Mouse (Mus musculus): ENCODE measurements around the gene Neurl1a. TPM values are rescaled to one million over a fixed set of nuclear protein-coding genes. Genes with fewer than 3 reads are reported as not detected.
A peak's percentile ranks its signal among the peaks of the same experiment; 100 is the strongest.

Neurl1a gene
- polyA plus RNA-seq, 1 experiment from 2014 or later: 15.4 TPM

DNA sequence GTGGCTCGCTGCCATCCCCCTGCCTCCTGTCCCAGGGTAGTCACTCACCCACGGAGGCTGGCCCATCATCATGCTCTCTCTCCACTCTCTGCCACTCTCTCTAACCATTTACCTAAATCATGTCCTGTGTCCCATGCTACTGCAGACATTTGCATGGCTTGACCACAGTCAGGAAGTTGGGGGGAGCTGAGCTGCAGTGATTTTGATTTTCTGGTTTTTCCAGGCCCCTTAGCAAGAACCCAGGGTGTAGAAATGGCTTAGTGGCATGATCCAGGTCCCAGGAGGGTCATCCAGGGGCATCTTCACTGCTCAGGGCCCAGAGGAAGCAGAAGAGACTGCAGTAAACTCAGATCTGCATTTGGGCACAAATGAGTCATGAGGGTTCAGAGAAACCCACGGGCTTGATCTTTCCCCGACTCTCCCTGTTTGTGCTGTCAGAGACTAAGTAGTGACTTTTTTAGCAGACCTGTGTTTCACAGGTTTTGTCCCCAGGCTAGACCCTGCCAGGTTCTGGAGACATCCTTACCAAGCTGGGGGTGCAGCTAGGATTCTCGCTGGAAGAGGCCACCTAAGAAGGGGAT is 30.3 kb upstream of the Neurl1a start:
- no peak overlapping the region for H3K9ac ChIP-seq (replicated peaks)
- H3K4me3 ChIP-seq (replicated peaks): no peak overlapping the region
- H3K4me1 ChIP-seq: peaks cover 8% of the 10 kb centered on the region; the same call in 1 of the 2 replicates
- H3K27me3 ChIP-seq (replicated peaks): no peaks in the 10 kb centered on the region
- ATAC-seq (ENCODE audit: low FRiP score): no peak
- H3K27ac ChIP-seq (replicated peaks): no peak overlapping the region
- 80% methylated on average over 5 of the region's 5 CpGs for WGBS
- no peaks in the 10 kb centered on the region for H3K36me3 ChIP-seq
- no peaks in the 10 kb centered on the region for H3K9me3 ChIP-seq (replicated peaks)
- H3K4me2 ChIP-seq: no peak overlapping the region

DNA sequence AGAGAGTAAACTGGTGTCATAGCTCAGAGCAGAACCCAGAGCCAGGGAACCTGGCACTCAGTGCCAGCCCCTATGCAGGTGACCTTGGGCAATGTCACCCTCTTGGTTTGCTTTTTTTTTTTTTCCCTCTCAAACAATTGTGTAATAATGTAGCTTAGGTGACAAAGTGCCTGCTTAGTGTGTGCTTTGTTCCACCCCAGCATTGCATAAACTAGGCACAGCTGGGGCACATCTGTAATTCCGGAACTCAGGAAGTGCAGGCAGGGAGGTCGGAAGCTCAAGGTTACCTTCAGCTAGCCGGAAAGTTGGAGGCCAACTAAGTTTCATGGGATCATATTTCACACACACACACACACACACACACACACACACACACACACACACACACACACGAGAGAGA is 28.8 kb upstream of the Neurl1a start:
- no peaks in the 10 kb centered on the region for H3K36me3 ChIP-seq
- no peak for ATAC-seq (ENCODE audit: low FRiP score)
- H3K27me3 ChIP-seq (replicated peaks): no peaks in the 10 kb centered on the region
- no peak overlapping the region for H3K4me2 ChIP-seq
- H3K4me1 ChIP-seq: peaks cover 8% of the 10 kb centered on the region; the same call in 1 of the 2 replicates
- H3K27ac ChIP-seq (replicated peaks): no peak overlapping the region
- no peaks in the 10 kb centered on the region for H3K9me3 ChIP-seq (replicated peaks)
- H3K9ac ChIP-seq (replicated peaks): no peak overlapping the region
- WGBS: 63% methylated on average over 4 of the region's 4 CpGs
- no peak overlapping the region for H3K4me3 ChIP-seq (replicated peaks)

DNA sequence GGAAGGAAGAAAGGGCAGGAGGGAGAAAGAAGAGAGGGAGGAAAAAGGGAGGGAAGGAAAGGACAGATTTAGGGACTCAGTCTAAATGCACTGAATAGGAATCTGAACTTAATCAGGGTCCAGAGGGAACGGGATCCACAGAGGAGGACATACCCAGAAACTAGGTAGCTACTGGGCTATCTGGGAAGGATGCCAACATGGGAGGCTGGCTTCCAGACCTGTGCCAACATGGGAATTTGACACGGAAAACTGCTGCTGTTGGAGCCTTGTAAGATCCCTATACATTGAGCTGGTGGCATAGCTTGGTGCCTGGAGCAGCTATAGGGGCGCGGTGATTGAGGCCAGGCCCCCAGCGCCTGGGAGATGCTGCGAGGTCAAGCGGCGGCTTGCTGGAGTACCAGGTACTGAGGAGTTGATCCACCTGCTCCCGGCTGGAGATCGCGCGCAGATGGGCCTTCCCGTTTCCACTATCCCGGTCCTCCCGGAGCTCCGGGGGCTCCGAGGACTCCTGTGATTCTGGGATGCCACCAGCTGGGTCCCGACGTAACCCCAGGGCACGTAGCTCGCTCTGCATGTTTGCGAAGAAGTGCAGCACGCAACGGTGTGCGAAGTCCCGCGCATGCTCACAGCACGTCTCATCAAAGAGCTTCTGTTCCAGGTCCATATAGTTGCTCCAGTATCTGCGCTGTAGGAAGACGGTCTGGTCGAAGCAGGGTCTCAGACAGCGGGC is 27.1 kb upstream of the Neurl1a start:
- peak; percentile 75; the same call in 1 of the 2 replicates for ATAC-seq (ENCODE audit: low FRiP score)
- Histone ChIP-seq H3K9me3 (replicated peaks) (no peaks in the 10 kb centered on the region), H3K4me1 (peaks cover 8% of the 10 kb centered on the region; the same call in 1 of the 2 replicates), H3K4me3 (replicated peaks) (peak overlapping the region; percentile 39), H3K36me3 (no peaks in the 10 kb centered on the region), H3K27me3 (replicated peaks) (no peaks in the 10 kb centered on the region), H3K9ac (replicated peaks) (peak overlapping the region; percentile 46), H3K27ac (replicated peaks) (no peak overlapping the region; the same call in 1 of the 2 replicates), H3K4me2 (peak overlapping the region; percentile 65)
- 26% methylated on average over 32 of the region's 32 CpGs for WGBS

DNA sequence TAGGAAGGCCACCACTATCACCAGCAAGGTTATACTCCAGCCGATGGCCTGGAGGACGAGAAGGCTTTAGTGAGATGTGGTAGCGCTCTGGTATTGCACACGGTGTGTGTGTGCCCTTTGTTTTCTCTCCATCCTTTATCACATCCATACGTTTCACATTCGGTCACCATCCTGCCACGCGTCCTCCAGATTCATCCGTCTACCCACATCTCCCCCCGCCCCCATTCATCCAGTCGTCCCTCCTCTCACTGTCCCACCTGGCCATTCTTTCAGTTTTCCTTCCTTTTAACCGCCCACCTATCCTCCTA is 26.6 kb upstream of the Neurl1a start:
- Histone ChIP-seq H3K27ac (replicated peaks) (no peak overlapping the region; the same call in 1 of the 2 replicates), H3K9me3 (replicated peaks) (no peaks in the 10 kb centered on the region), H3K27me3 (replicated peaks) (no peaks in the 10 kb centered on the region), H3K4me1 (peaks cover 8% of the 10 kb centered on the region; the same call in 1 of the 2 replicates), H3K36me3 (no peaks in the 10 kb centered on the region), H3K4me3 (replicated peaks) (peak overlapping the region; percentile 39), H3K4me2 (peak overlapping the region; percentile 65), H3K9ac (replicated peaks) (peak overlapping the region; percentile 46; the same call in 1 of the 2 replicates)
- 64% methylated on average over 12 of the region's 12 CpGs for WGBS
- ATAC-seq (ENCODE audit: low FRiP score): no peak

DNA sequence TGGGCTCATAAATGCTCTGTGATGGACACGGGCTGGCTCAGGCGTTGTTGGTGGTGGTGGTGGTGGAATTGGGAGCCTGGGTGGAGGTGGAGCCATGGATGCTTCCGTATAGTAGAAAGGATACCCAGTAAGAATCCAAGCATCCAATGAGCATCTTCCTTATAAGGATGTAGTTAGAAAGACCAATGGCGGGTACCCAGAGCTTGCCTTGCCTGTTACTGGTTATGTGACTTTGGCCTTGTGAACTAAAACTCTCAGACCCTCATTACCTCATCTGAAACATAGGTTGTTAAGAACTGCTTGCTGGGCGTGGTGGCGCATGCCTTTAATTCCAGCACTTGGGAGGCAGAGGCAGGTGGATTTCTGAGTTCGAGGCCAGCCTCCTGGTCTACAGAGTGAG is 24.9 kb upstream of the Neurl1a start:
- 93% methylated on average over 7 of the region's 7 CpGs for WGBS
- Histone ChIP-seq H3K9ac (replicated peaks) (no peak overlapping the region), H3K27ac (replicated peaks) (no peak overlapping the region), H3K36me3 (no peaks in the 10 kb centered on the region), H3K4me1 (peaks cover 8% of the 10 kb centered on the region; the same call in 1 of the 2 replicates), H3K4me2 (no peak overlapping the region), H3K9me3 (replicated peaks) (no peaks in the 10 kb centered on the region), H3K4me3 (replicated peaks) (no peak overlapping the region), H3K27me3 (replicated peaks) (no peaks in the 10 kb centered on the region)
- ATAC-seq (ENCODE audit: low FRiP score): no peak

DNA sequence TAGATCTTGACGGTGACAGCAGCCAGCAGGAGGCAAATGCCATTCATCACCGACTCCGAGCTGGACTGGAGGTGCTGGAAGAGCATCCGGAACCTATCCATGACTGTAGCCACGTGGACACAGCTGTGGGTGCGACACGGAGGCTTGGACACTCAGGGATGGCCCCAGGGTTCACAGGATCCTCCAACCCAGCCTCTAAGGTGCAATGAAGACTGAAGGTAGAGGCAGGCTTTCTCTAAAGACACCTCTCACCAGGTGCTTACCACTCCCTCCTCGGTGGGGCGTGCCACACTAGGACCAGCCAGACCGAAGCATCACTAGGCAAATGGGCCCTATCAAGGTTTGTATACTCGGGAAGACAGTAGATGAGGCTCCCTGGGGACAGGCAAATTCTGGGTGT is 21.0 kb upstream of the Neurl1a start, which contains the start of gene Calhm3:
Calhm3 (minus strand) TSS at position 101 of the 400 bp plus-strand sequence.
- no peak within 1 kb of the TSS for H3K4me2 ChIP-seq
- H3K9ac ChIP-seq (replicated peaks): no peak within 1 kb of the TSS
- WGBS: 84% methylated on average over 11 of the region's 11 CpGs
- H3K4me3 ChIP-seq (replicated peaks): no peak within 1 kb of the TSS
- no peaks in the 10 kb centered on the region for H3K9me3 ChIP-seq (replicated peaks)
- H3K27ac ChIP-seq (replicated peaks): no peak within 1 kb of the TSS
- ATAC-seq (ENCODE audit: low FRiP score): no peak
- no peaks in the 10 kb centered on the region for H3K36me3 ChIP-seq
- no peaks in the 10 kb centered on the region for H3K27me3 ChIP-seq (replicated peaks)
- no peaks in the 10 kb centered on the region for H3K4me1 ChIP-seq

DNA sequence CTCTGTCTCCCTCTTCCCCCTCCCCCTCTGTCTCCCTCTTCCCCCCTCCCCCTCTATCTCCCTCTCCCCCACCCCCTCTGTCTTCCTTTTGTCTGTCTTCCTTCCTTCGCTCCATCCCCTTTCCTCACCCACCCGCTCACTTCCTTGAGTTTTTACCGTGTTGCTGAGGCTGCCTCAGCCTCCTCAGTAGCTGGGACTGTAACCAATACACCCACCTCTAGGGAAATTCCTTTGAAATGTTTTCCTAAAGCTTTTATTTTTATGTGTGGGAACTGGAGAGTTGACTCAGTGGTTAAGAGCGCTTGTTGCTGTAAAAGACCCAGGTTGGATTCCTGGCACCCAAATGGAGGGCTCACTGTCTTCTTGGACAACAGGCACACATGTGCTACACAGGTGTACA is 17.0 kb upstream of the Neurl1a start:
- H3K27me3 ChIP-seq (replicated peaks): no peaks in the 10 kb centered on the region
- no peak overlapping the region for H3K27ac ChIP-seq (replicated peaks)
- H3K9ac ChIP-seq (replicated peaks): no peak overlapping the region
- no peaks in the 10 kb centered on the region for H3K4me1 ChIP-seq
- H3K9me3 ChIP-seq (replicated peaks): no peaks in the 10 kb centered on the region
- H3K36me3 ChIP-seq: no peaks in the 10 kb centered on the region
- H3K4me3 ChIP-seq (replicated peaks): no peak overlapping the region
- 49% methylated on average over 2 of the region's 4 CpGs for WGBS
- H3K4me2 ChIP-seq: no peak overlapping the region
- ATAC-seq (ENCODE audit: low FRiP score): no peak

DNA sequence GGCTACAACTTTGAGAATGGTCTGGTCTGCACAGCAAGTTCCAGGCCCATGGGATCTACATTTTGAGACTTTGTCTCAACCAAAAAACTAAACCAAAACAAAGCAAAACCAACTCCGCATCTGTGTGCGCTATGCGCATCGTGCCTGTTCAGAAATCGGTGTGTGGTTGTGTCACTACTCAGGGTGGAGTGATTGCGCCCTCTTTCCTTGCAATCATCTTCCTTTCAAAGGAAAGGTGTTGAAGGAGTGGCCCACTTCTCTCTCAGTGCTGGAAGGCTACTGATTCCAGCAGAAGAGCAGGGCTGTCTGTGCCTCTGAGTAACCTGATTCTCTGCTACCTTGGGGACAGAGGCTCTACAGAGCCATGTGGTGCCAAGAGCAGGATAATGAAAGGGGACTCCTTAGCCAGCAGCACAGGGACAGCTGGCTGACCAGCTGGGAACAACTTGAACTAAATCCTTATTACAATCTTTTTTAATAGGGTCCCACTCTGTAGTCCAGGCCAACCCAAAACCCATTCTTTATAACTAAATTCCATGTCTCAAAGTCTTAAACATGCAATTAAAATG is 15.4 kb upstream of the Neurl1a start:
- Histone ChIP-seq H3K36me3 (no peaks in the 10 kb centered on the region), H3K4me2 (no peak overlapping the region), H3K9ac (replicated peaks) (no peak overlapping the region), H3K4me3 (replicated peaks) (no peak overlapping the region), H3K4me1 (peaks cover under 1% of the 10 kb centered on the region; the same call in 1 of the 2 replicates), H3K27me3 (replicated peaks) (no peaks in the 10 kb centered on the region), H3K27ac (replicated peaks) (no peak overlapping the region), H3K9me3 (replicated peaks) (no peaks in the 10 kb centered on the region)
- ATAC-seq (ENCODE audit: low FRiP score): no peak
- 94% methylated on average over 6 of the region's 6 CpGs for WGBS

DNA sequence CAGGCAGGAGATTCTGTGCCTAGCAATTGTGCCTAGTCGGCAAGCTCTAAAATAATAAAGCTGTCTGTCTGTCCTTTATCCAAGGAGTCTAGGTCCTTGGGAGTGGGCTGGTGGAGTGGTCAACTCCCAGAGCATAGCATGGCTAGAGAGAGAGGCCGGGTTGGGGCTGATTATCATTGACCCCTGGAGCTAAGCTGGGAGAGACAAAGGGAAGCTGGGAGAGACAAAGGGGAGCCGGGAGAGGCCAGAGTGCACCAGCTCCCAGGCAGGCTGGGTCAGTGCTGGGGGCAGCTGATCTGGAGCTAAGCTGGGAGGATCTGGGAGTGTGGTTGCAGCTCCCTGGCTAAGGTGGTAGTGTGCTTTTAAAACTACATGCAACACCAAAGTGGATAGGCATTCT is 11.9 kb upstream of the Neurl1a start:
- H3K4me1 ChIP-seq: peaks cover 6% of the 10 kb centered on the region; the same call in 1 of the 2 replicates
- ATAC-seq (ENCODE audit: low FRiP score): no peak
- H3K4me2 ChIP-seq: no peak overlapping the region
- H3K9me3 ChIP-seq (replicated peaks): no peaks in the 10 kb centered on the region
- 14% methylated on average over 3 of the region's 3 CpGs for WGBS
- H3K27ac ChIP-seq (replicated peaks): no peak overlapping the region
- no peaks in the 10 kb centered on the region for H3K27me3 ChIP-seq (replicated peaks)
- H3K9ac ChIP-seq (replicated peaks): no peak overlapping the region
- H3K4me3 ChIP-seq (replicated peaks): no peak overlapping the region
- H3K36me3 ChIP-seq: no peaks in the 10 kb centered on the region

DNA sequence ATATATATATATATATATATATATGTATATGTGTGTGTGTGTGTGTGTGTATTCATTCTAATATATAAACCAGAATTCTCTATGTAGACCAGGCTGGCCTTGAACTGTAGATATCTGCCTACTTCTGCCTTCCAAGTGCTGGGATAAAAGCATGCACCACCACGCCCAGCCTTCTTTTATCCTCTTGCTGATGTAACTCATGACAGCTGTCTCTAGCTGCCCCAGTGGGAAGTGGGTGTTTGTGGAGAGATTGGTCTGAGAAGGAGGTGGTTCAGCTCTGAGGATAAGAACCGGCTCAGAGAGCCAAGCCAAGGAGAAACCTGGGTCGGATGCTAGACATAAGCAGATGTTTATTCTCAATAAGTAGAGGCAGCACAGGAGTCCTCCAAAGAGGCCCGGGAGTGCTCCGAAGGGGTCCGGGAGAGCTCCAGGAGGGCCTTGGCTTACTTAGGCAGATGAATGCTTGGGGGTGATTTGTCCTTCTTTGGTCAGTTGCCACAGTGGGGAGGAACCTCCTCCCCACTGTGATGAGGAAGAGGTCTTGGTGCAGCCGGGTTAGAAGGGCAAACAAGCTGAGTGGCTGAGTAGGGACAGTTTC is 10.9 kb upstream of the Neurl1a start:
- Histone ChIP-seq H3K4me2 (peak overlapping the region; percentile 41; the same call in 1 of the 2 replicates), H3K4me3 (replicated peaks) (no peak overlapping the region), H3K9ac (replicated peaks) (no peak overlapping the region), H3K27ac (replicated peaks) (no peak overlapping the region), H3K4me1 (peaks cover 6% of the 10 kb centered on the region; the same call in 1 of the 2 replicates), H3K9me3 (replicated peaks) (no peaks in the 10 kb centered on the region), H3K27me3 (replicated peaks) (no peaks in the 10 kb centered on the region), H3K36me3 (no peaks in the 10 kb centered on the region)
- no peak for ATAC-seq (ENCODE audit: low FRiP score)
- 75% methylated on average over 7 of the region's 7 CpGs for WGBS

DNA sequence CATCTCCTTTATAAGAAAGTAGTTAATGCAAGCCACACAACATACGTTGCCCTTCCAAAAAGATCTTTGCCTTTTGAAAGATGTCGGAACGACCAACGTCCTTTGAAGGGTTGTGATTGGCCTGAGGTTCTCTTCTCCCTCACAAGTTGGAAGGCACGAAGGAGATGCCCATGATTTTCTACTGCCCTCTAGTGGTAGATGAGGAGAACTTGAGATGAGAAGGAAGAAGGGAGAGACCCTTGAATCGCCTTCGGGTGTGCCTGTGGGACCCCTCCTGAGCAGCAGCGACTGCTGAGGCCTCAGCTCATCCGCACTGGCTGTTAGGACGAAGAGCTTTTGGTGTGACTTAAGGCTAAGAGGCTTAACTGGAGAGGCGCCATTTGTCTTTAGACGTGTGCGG is 10.4 kb upstream of the Neurl1a start:
- no peak overlapping the region for H3K4me3 ChIP-seq (replicated peaks)
- H3K9me3 ChIP-seq (replicated peaks): no peaks in the 10 kb centered on the region
- no peaks in the 10 kb centered on the region for H3K27me3 ChIP-seq (replicated peaks)
- H3K36me3 ChIP-seq: no peaks in the 10 kb centered on the region
- no peak overlapping the region for H3K27ac ChIP-seq (replicated peaks)
- H3K9ac ChIP-seq (replicated peaks): no peak overlapping the region
- peaks cover 6% of the 10 kb centered on the region; the same call in 1 of the 2 replicates for H3K4me1 ChIP-seq
- no peak for ATAC-seq (ENCODE audit: low FRiP score)
- peak overlapping the region; percentile 41 for H3K4me2 ChIP-seq
- WGBS: 8% methylated on average over 13 of the region's 13 CpGs

All from neural tube, embryonic 15.5 days (tissue).